Mouse (Mus musculus): ENCODE data around the gene Tcl1b4. TPM values are rescaled to one million over a fixed set of nuclear protein-coding genes. Genes with fewer than 3 reads are reported as not detected.
"Not testable (repeated sequence)": the region's sequence is repeated elsewhere in the genome, so short reads cannot be mapped to it uniquely, and the experiment has no call there.

The Tcl1b4 gene
- polyA plus RNA-seq, 1 experiment from 2014 or later: not detected

GRCm38 (mm10) chr12:105190743-105191142, 11.0 kb upstream of the Tcl1b4 start, which contains the start of gene Tcl1b3:
Gene Tcl1b3, plus strand, starts transcription at chr12:105191043.
- H3K27ac ChIP-seq (ENCODE audit: low read length); H3K4me3 ChIP-seq (ENCODE audit: low read length); ATAC-seq (ENCODE audit: low FRiP score, low TSS enrichment); H3K9me3 ChIP-seq (ENCODE audit: low read length); H3K4me1 ChIP-seq (ENCODE audit: insufficient read depth, low read length); H3K9ac ChIP-seq (replicated peaks; ENCODE audit: low read length); H3K4me2 ChIP-seq (replicated peaks; ENCODE audit: low read depth, low read length); H3K27me3 ChIP-seq (ENCODE audit: insufficient read depth, low read length); H3K36me3 ChIP-seq (ENCODE audit: insufficient read depth, low read length): not testable (repeated sequence)
- 96% methylated on average over 6 of the region's 6 CpGs for WGBS

- H3K27me3 ChIP-seq (ENCODE audit: insufficient read depth, low read length); H3K9me3 ChIP-seq (ENCODE audit: low read length); H3K36me3 ChIP-seq (ENCODE audit: insufficient read depth, low read length); H3K4me1 ChIP-seq (ENCODE audit: insufficient read depth, low read length); H3K4me3 ChIP-seq (ENCODE audit: low read length); H3K9ac ChIP-seq (replicated peaks; ENCODE audit: low read length); H3K27ac ChIP-seq (ENCODE audit: low read length); H3K4me2 ChIP-seq (replicated peaks; ENCODE audit: low read depth, low read length); ATAC-seq (ENCODE audit: low FRiP score, low TSS enrichment): not testable (repeated sequence)
- whole genome bisulfite sequencing: 69% methylated on average over 7 of the region's 7 CpGs
These were observed 1.9 kb upstream of the Tcl1b4 start for GRCm38 (mm10) chr12:105199684-105200497.

- no peak overlapping the region for H3K9ac ChIP-seq (replicated peaks; ENCODE audit: low read length)
- no peak overlapping the region for H3K4me2 ChIP-seq (replicated peaks; ENCODE audit: low read depth, low read length)
- 76% methylated on average over 1 of the region's 1 CpGs for WGBS
- no peaks in the 10 kb centered on the region for H3K27me3 ChIP-seq (ENCODE audit: insufficient read depth, low read length)
- no peak overlapping the region for H3K27ac ChIP-seq (ENCODE audit: low read length)
- H3K4me3 ChIP-seq (ENCODE audit: low read length): no peak overlapping the region
- H3K36me3 ChIP-seq (ENCODE audit: insufficient read depth, low read length): no peaks in the 10 kb centered on the region
- no peaks in the 10 kb centered on the region for H3K4me1 ChIP-seq (ENCODE audit: insufficient read depth, low read length)
- no peaks in the 10 kb centered on the region for H3K9me3 ChIP-seq (ENCODE audit: low read length)
- no peak for ATAC-seq (ENCODE audit: low FRiP score, low TSS enrichment)
These were observed 5.3 kb downstream of the Tcl1b4 start for GRCm38 (mm10) chr12:105207071-105207470.

GRCm38 (mm10) chr12:105208441-105208840, 6.7 kb downstream of the Tcl1b4 start:
- Histone ChIP-seq H3K27ac (ENCODE audit: low read length) (no peak overlapping the region), H3K9me3 (ENCODE audit: low read length) (no peaks in the 10 kb centered on the region), H3K4me2 (replicated peaks; ENCODE audit: low read depth, low read length) (no peak overlapping the region), H3K36me3 (ENCODE audit: insufficient read depth, low read length) (no peaks in the 10 kb centered on the region), H3K27me3 (ENCODE audit: insufficient read depth, low read length) (no peaks in the 10 kb centered on the region), H3K4me1 (ENCODE audit: insufficient read depth, low read length) (no peaks in the 10 kb centered on the region), H3K4me3 (ENCODE audit: low read length) (no peak overlapping the region), H3K9ac (replicated peaks; ENCODE audit: low read length) (no peak overlapping the region)
- 74% methylated on average over 1 of the region's 1 CpGs for WGBS
- no peak for ATAC-seq (ENCODE audit: low FRiP score, low TSS enrichment)

GRCm38 (mm10) chr12:105209231-105209630, 7.5 kb downstream of the Tcl1b4 start:
- 95% methylated on average over 7 of the region's 7 CpGs for WGBS

GRCm38 (mm10) chr12:105217101-105217760, 15.5 kb downstream of the Tcl1b4 start:
- ATAC-seq (ENCODE audit: low FRiP score, low TSS enrichment): no peak
- H3K4me1 ChIP-seq (ENCODE audit: insufficient read depth, low read length): no peaks in the 10 kb centered on the region
- H3K27me3 ChIP-seq (ENCODE audit: insufficient read depth, low read length): no peaks in the 10 kb centered on the region
- no peak overlapping the region for H3K27ac ChIP-seq (ENCODE audit: low read length)
- WGBS: 87% methylated on average over 7 of the region's 7 CpGs
- H3K36me3 ChIP-seq (ENCODE audit: insufficient read depth, low read length): no peaks in the 10 kb centered on the region
- no peak overlapping the region for H3K4me2 ChIP-seq (replicated peaks; ENCODE audit: low read depth, low read length)
- H3K4me3 ChIP-seq (ENCODE audit: low read length): no peak overlapping the region
- H3K9ac ChIP-seq (replicated peaks; ENCODE audit: low read length): no peak overlapping the region
- no peaks in the 10 kb centered on the region for H3K9me3 ChIP-seq (ENCODE audit: low read length)

More at GRCm38 (mm10) chr12:105209231-105209630, 7.5 kb downstream of the Tcl1b4 start:
- H3K9ac ChIP-seq (replicated peaks; ENCODE audit: low read length): no peak overlapping the region
- no peaks in the 10 kb centered on the region for H3K9me3 ChIP-seq (ENCODE audit: low read length)
- H3K27ac ChIP-seq (ENCODE audit: low read length): no peak overlapping the region
- no peak overlapping the region for H3K4me3 ChIP-seq (ENCODE audit: low read length)
- ATAC-seq (ENCODE audit: low FRiP score, low TSS enrichment): no peak
- no peaks in the 10 kb centered on the region for H3K36me3 ChIP-seq (ENCODE audit: insufficient read depth, low read length)
- no peaks in the 10 kb centered on the region for H3K27me3 ChIP-seq (ENCODE audit: insufficient read depth, low read length)
- H3K4me2 ChIP-seq (replicated peaks; ENCODE audit: low read depth, low read length): no peak overlapping the region
- no peaks in the 10 kb centered on the region for H3K4me1 ChIP-seq (ENCODE audit: insufficient read depth, low read length)

GRCm38 (mm10) chr12:105222601-105223319, 21.0 kb downstream of the Tcl1b4 start, which contains the start of gene Tcl1:
Gene Tcl1, minus strand, starts transcription at chr12:105222793.
- 88% methylated on average over 22 of the region's 22 CpGs for WGBS
- H3K4me1 ChIP-seq (ENCODE audit: insufficient read depth, low read length): no peaks in the 10 kb centered on the region
- H3K36me3 ChIP-seq (ENCODE audit: insufficient read depth, low read length): no peaks in the 10 kb centered on the region
- H3K9ac ChIP-seq (replicated peaks; ENCODE audit: low read length): no peak within 1 kb of the TSS
- H3K27me3 ChIP-seq (ENCODE audit: insufficient read depth, low read length): no peaks in the 10 kb centered on the region
- H3K4me2 ChIP-seq (replicated peaks; ENCODE audit: low read depth, low read length): no peak within 1 kb of the TSS
- no peak for ATAC-seq (ENCODE audit: low FRiP score, low TSS enrichment)
- no peak within 1 kb of the TSS for H3K4me3 ChIP-seq (ENCODE audit: low read length)
- H3K27ac ChIP-seq (ENCODE audit: low read length): no peak within 1 kb of the TSS
- H3K9me3 ChIP-seq (ENCODE audit: low read length): no peaks in the 10 kb centered on the region

GRCm38 (mm10) chr12:105224621-105225320, 23.0 kb downstream of the Tcl1b4 start:
- H3K36me3 ChIP-seq (ENCODE audit: insufficient read depth, low read length): no peaks in the 10 kb centered on the region
- WGBS: 55% methylated on average over 16 of the region's 16 CpGs
- H3K9ac ChIP-seq (replicated peaks; ENCODE audit: low read length): no peak overlapping the region
- no peaks in the 10 kb centered on the region for H3K27me3 ChIP-seq (ENCODE audit: insufficient read depth, low read length)
- no peak overlapping the region for H3K27ac ChIP-seq (ENCODE audit: low read length)
- no peak overlapping the region for H3K4me2 ChIP-seq (replicated peaks; ENCODE audit: low read depth, low read length)
- no peak overlapping the region for H3K4me3 ChIP-seq (ENCODE audit: low read length)
- H3K4me1 ChIP-seq (ENCODE audit: insufficient read depth, low read length): no peaks in the 10 kb centered on the region
- no peak for ATAC-seq (ENCODE audit: low FRiP score, low TSS enrichment)
- H3K9me3 ChIP-seq (ENCODE audit: low read length): no peaks in the 10 kb centered on the region

GRCm38 (mm10) chr12:105234362-105234761, 32.6 kb downstream of the Tcl1b4 start:
- H3K4me2 ChIP-seq (replicated peaks; ENCODE audit: low read depth, low read length): no peak overlapping the region
- 69% methylated on average over 11 of the region's 11 CpGs for WGBS
- ATAC-seq (ENCODE audit: low FRiP score, low TSS enrichment): no peak
- H3K9ac ChIP-seq (replicated peaks; ENCODE audit: low read length): no peak overlapping the region
- no peak overlapping the region for H3K27ac ChIP-seq (ENCODE audit: low read length)
- no peaks in the 10 kb centered on the region for H3K36me3 ChIP-seq (ENCODE audit: insufficient read depth, low read length)
- H3K27me3 ChIP-seq (ENCODE audit: insufficient read depth, low read length): no peaks in the 10 kb centered on the region
- H3K9me3 ChIP-seq (ENCODE audit: low read length): no peaks in the 10 kb centered on the region
- H3K4me3 ChIP-seq (ENCODE audit: low read length): no peak overlapping the region
- H3K4me1 ChIP-seq (ENCODE audit: insufficient read depth, low read length): no peaks in the 10 kb centered on the region

Data from kidney, embryonic 16.5 days (tissue).